Mouse (Mus musculus): ENCODE data around the gene Slc5a5. TPM values are rescaled to one million over a fixed set of nuclear protein-coding genes. Genes with fewer than 3 reads are reported as not detected.
A peak's percentile ranks its signal among the peaks of the same experiment; 100 is the strongest.

The Slc5a5 gene
- polyA plus RNA-seq, 1 experiment from 2014 or later = 0.20 TPM

DNA sequence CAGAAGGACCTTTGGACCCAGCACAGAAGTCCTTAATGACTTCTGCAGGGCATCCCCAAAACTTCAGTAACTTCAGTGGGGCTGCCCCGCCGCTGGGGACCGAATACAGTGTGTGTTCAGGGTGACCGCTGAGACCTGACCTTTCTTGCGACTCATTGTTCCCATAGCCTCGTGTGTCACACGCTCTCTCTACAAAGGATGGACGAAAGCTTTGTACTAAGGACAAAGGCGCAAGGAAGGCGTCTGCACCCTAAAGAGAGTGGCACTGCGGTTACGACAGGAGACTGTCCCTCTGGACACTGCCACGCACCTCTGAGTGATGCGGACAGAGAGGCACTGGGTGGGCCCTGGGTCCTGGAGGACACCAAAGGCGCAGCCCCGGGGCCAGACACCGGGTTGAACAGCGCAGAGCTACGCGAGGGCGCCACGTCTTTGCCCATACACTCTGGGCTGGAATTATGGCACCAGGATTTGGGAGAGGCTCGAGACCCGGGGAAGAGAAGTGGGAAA, 27.8 kb downstream of the Slc5a5 start:
- Histone ChIP-seq H3K9me3 (ENCODE audit: control insufficient read depth) (no peaks in the 10 kb centered on the region), H3K4me2 (replicated peaks; ENCODE audit: low read depth) (peak overlapping the region; percentile 67), H3K27me3 (replicated peaks; ENCODE audit: control insufficient read depth, insufficient read depth, low read length) (peaks cover 38% of the 10 kb centered on the region), H3K9ac (ENCODE audit: low read depth, low read length) (peak overlapping the region; percentile 7; the same call in 1 of the 2 replicates), H3K4me3 (ENCODE audit: low read depth, low read length) (peak overlapping the region; percentile 51), H3K4me1 (replicated peaks; ENCODE audit: control insufficient read depth, insufficient read depth, low read length) (peaks cover 13% of the 10 kb centered on the region), H3K36me3 (ENCODE audit: control insufficient read depth, insufficient read depth) (peaks cover 8% of the 10 kb centered on the region; the same call in 1 of the 2 replicates), H3K27ac (ENCODE audit: low read depth, low read length) (no peak overlapping the region)
- ATAC-seq = no peak
- WGBS = 5% methylated on average over 24 of the region's 24 CpGs
- TF ChIP-seq CTCF (IDR thresholded peaks at IDR 0.05; ENCODE audit: low read depth) = no peak

DNA sequence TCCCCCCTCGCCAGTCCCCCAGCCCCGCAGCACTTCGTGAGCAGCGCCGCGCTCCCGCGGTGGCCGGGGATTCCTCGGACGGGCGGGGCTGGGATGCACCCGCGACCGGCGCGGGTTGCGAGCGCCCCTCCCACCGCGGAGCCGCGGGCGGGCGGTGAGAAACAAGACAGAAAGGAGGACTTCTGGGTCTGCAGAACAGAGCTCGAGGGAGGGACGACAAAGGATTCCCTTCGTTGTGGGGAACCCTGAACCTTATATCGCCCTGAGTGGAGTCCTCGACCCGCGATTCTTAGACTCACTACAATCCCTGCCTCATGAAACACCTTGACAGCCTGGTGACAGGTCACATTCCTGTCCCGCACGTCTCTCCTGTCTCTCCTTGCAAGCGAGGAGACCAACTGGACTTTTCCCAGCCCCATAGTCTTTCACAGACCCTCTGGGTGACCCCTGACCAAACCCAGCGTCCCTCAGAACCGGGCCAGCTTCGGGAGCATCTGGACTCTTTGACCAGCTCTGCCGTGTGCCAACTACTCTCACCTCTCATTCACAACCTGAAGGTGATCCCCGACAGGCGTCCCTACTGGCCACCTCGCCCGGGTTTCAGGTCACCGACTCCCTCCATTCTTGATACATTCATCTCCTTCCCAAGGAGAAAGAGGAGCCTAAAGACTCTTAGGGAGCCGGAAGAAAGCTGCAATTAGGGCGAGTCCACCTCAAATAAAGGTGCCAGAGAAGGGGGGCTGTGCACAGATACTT, 28.4 kb downstream of the Slc5a5 start:
- H3K27me3 ChIP-seq (replicated peaks; ENCODE audit: control insufficient read depth, insufficient read depth, low read length) = peaks cover 38% of the 10 kb centered on the region
- H3K4me1 ChIP-seq (replicated peaks; ENCODE audit: control insufficient read depth, insufficient read depth, low read length) = peaks cover 13% of the 10 kb centered on the region
- 0 out of 2 replicates have a peak overlapping the region, but pooled peaks have one; percentile 7 for H3K9ac ChIP-seq (ENCODE audit: low read depth, low read length)
- no peaks in the 10 kb centered on the region for H3K9me3 ChIP-seq (ENCODE audit: control insufficient read depth)
- WGBS = under 1% methylated on average over 46 of the region's 46 CpGs
- ATAC-seq = no peak
- no peak for TF ChIP-seq CTCF (IDR thresholded peaks at IDR 0.05; ENCODE audit: low read depth)
- peak overlapping the region; percentile 33 for H3K4me3 ChIP-seq (ENCODE audit: low read depth, low read length)
- peak overlapping the region; percentile 67 for H3K4me2 ChIP-seq (replicated peaks; ENCODE audit: low read depth)
- peaks cover 8% of the 10 kb centered on the region; the same call in 1 of the 2 replicates for H3K36me3 ChIP-seq (ENCODE audit: control insufficient read depth, insufficient read depth)
- H3K27ac ChIP-seq (ENCODE audit: low read depth, low read length) = no peak overlapping the region

DNA sequence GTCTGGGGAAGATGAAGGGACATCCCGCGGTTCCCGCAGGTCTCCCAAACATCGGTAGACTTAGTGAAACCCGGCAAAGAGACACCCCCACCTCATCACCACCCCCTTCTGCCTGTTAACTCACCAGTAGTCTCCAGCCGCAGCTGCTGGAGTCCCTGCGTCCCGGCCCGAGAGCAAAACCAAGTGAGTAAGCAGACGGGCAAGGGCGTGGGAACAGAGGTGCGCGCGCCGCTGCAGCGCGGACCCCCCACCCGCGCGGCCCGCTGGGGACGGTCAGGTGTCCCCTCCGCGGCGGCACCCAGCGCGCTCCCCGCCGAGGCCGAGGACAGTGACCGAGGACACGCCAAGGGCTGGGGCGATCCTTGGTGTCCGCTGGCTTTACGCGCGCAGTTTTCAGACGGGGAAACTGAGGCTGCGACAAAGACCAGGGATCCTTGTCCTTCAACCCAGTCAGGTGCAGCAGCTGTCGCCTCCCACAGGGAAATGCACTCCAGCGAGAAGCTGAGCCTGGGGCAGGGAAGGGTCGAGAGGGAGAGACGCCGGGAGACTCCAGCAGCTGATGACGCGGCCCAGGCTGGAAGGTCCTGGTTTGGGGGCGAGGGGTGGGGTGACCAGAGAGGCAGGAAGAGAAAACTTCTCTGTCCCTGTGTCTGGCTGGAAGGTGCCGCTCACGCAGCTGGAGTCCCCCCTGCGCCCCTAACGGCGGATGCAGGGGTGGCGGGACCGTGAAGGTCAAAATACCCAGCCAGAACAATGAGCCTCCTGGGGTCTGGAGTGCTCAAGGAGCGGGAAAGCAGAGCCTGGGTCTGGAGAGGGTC, 29.5 kb downstream of the Slc5a5 start, which contains the start of gene Kcnn1:
Kcnn1 (minus strand) TSS at position 435 of the 818 bp plus-strand sequence.
- H3K27me3 ChIP-seq (replicated peaks; ENCODE audit: control insufficient read depth, insufficient read depth, low read length) = peaks cover 38% of the 10 kb centered on the region
- H3K9ac ChIP-seq (ENCODE audit: low read depth, low read length) = peak within 1 kb of the TSS; percentile 22; the same call in 1 of the 2 replicates
- H3K4me3 ChIP-seq (ENCODE audit: low read depth, low read length) = peak within 1 kb of the TSS; percentile 33
- H3K27ac ChIP-seq (ENCODE audit: low read depth, low read length) = no peak within 1 kb of the TSS
- H3K4me1 ChIP-seq (replicated peaks; ENCODE audit: control insufficient read depth, insufficient read depth, low read length) = peaks cover 13% of the 10 kb centered on the region; the same call in 1 of the 2 replicates
- H3K9me3 ChIP-seq (ENCODE audit: control insufficient read depth) = no peaks in the 10 kb centered on the region
- no peak for ATAC-seq
- H3K4me2 ChIP-seq (replicated peaks; ENCODE audit: low read depth) = peak within 1 kb of the TSS; percentile 67
- H3K36me3 ChIP-seq (ENCODE audit: control insufficient read depth, insufficient read depth) = peaks cover 7% of the 10 kb centered on the region; the same call in 1 of the 2 replicates
- peak; percentile 58 for TF ChIP-seq CTCF (IDR thresholded peaks at IDR 0.05; ENCODE audit: low read depth)
- 1% methylated on average over 55 of the region's 55 CpGs for WGBS

DNA sequence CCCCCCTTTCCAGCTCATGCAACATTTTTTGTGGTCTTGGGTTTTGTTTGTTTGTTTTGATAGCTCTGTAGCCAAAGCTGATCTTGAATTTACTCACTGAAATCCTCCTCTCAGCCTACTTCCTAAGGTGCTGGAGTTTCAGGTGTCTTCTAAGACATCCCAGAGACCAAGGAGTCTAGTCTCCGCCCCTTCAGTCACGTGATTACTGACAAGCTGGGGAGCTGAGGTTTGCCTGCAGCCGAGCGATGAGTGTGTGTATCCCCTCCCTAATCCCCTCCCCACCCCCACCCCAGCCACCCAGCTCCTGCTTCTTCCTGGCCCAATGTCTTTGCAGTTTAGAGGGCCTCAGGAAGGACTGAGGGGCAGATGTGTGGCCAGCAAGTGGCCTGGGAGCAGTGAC, 35.0 kb downstream of the Slc5a5 start:
- 38% methylated on average over 4 of the region's 4 CpGs for WGBS

DNA sequence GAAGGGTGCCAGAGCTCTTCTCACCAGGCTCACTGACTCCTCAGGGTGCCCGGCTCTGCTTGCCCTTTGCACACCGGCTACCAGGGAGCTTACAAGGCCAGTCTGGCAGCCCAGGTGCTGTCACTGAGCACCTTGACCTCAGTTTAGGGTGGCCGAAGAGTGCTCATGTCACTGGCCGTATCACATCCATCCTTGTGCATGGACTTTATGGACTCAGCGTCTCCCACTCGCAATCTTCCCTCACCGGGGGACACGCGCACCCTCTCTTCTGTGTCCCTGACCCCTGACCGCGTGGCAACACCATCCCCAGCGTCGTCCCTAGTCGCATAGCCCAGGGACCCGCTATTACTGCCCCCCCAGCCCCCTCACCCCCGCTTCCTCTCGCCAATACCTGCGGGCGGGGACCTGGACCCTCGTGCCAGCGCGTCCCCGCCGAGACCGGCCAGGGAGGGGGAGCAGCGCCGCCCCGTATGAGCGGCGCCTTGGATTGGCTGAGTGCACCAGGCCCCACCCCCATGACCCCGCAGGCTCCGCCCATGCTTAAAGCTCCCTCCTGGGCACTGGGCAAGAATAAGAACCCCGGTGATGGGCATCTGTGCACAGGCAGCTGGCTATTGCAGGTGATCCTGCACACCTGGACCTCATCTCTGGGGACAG, 35.9 kb downstream of the Slc5a5 start:
- Histone ChIP-seq H3K9me3 (ENCODE audit: control insufficient read depth) (no peaks in the 10 kb centered on the region), H3K9ac (ENCODE audit: low read depth, low read length) (peak overlapping the region; percentile 27; the same call in 1 of the 2 replicates), H3K4me2 (replicated peaks; ENCODE audit: low read depth) (peak overlapping the region; percentile 84), H3K36me3 (ENCODE audit: control insufficient read depth, insufficient read depth) (no peaks in the 10 kb centered on the region), H3K27me3 (replicated peaks; ENCODE audit: control insufficient read depth, insufficient read depth, low read length) (peaks cover 4% of the 10 kb centered on the region; the same call in 1 of the 2 replicates), H3K4me1 (replicated peaks; ENCODE audit: control insufficient read depth, insufficient read depth, low read length) (no peaks in the 10 kb centered on the region; the same call in 1 of the 2 replicates), H3K4me3 (ENCODE audit: low read depth, low read length) (peak overlapping the region; percentile 45), H3K27ac (ENCODE audit: low read depth, low read length) (no peak overlapping the region)
- WGBS = 7% methylated on average over 33 of the region's 33 CpGs
- no peak for TF ChIP-seq CTCF (IDR thresholded peaks at IDR 0.05; ENCODE audit: low read depth)
- ATAC-seq = peak; percentile 71

More for the DNA sequence above, 35.0 kb downstream of the Slc5a5 start:
- TF ChIP-seq CTCF (IDR thresholded peaks at IDR 0.05; ENCODE audit: low read depth) = no peak
- H3K4me3 ChIP-seq (ENCODE audit: low read depth, low read length) = no peak overlapping the region
- no peak overlapping the region for H3K27ac ChIP-seq (ENCODE audit: low read depth, low read length)
- H3K4me1 ChIP-seq (replicated peaks; ENCODE audit: control insufficient read depth, insufficient read depth, low read length) = no peaks in the 10 kb centered on the region; the same call in 1 of the 2 replicates
- no peaks in the 10 kb centered on the region for H3K9me3 ChIP-seq (ENCODE audit: control insufficient read depth)
- no peak overlapping the region for H3K9ac ChIP-seq (ENCODE audit: low read depth, low read length)
- no peak for ATAC-seq
- no peak overlapping the region for H3K4me2 ChIP-seq (replicated peaks; ENCODE audit: low read depth)
- no peaks in the 10 kb centered on the region for H3K36me3 ChIP-seq (ENCODE audit: control insufficient read depth, insufficient read depth)
- H3K27me3 ChIP-seq (replicated peaks; ENCODE audit: control insufficient read depth, insufficient read depth, low read length) = peaks cover 12% of the 10 kb centered on the region

All from intestine, postnatal 0 days (tissue).